In genomic region chr9:103365290-103366247, GRCm38 (mm10) we compare ENCODE assay signal across 8 mouse cellular contexts. TPM values are rescaled to one million over a fixed set of nuclear protein-coding genes. Genes with fewer than 3 reads are reported as not detected.
DNase-seq lines count a peak whose midpoint lies in the region; ATAC-seq and TF ChIP-seq lines count a peak whose summit lies in the region.

Cdv3 (minus strand) TSS chr9:103365840.

- peak within 1 kb of the TSS; percentile 95 for H3K9ac ChIP-seq in embryonic facial prominence, embryonic 13.5 days
- peak within 1 kb of the TSS; percentile 95 for H3K9ac ChIP-seq in limb, embryonic 12.5 days (replicated peaks)
- peak within 1 kb of the TSS; percentile 72 for H3K9ac ChIP-seq in midbrain, embryonic 15.5 days

- 2% methylated on average over 76 of the region's 95 CpGs for WGBS in embryonic facial prominence, embryonic 13.5 days
- WGBS in kidney, adult 2 months = 2% methylated on average over 90 of the region's 95 CpGs
- WGBS in limb, embryonic 12.5 days = 4% methylated on average over 78 of the region's 95 CpGs
- 3% methylated on average over 72 of the region's 95 CpGs for WGBS in midbrain, embryonic 15.5 days
- WGBS in spleen, adult 2 months = 3% methylated on average over 80 of the region's 95 CpGs

- peaks cover 17% of the 10 kb centered on the region for H3K36me3 ChIP-seq in embryonic facial prominence, embryonic 13.5 days
- H3K36me3 ChIP-seq in kidney, adult 2 months (ENCODE audit: control insufficient read depth, insufficient read depth, low read length) = no peaks in the 10 kb centered on the region; the same call in 1 of the 2 replicates
- peaks cover 24% of the 10 kb centered on the region for H3K36me3 ChIP-seq in limb, embryonic 12.5 days
- no peaks in the 10 kb centered on the region for H3K36me3 ChIP-seq in midbrain, embryonic 15.5 days (replicated peaks)
- peaks cover 4% of the 10 kb centered on the region for H3K36me3 ChIP-seq in spleen, adult 2 months (ENCODE audit: control insufficient read depth, insufficient read depth, low read length)

- TF ChIP-seq POLR2A in kidney, adult 2 months (IDR thresholded peaks at IDR 0.05; ENCODE audit: low read depth, low read length) = no peak
- TF ChIP-seq POLR2A in spleen, adult 2 months (IDR thresholded peaks at IDR 0.05; ENCODE audit: low read depth, low read length) = peak; percentile 62

- no peaks in the 10 kb centered on the region for H3K9me3 ChIP-seq in embryonic facial prominence, embryonic 13.5 days
- no peaks in the 10 kb centered on the region for H3K9me3 ChIP-seq in limb, embryonic 12.5 days
- no peaks in the 10 kb centered on the region for H3K9me3 ChIP-seq in midbrain, embryonic 15.5 days

- H3K4me2 ChIP-seq in embryonic facial prominence, embryonic 13.5 days = peak within 1 kb of the TSS; percentile 70
- peak within 1 kb of the TSS; percentile 71 for H3K4me2 ChIP-seq in limb, embryonic 12.5 days
- H3K4me2 ChIP-seq in midbrain, embryonic 15.5 days = peak within 1 kb of the TSS; percentile 86

- H3K27me3 ChIP-seq in embryonic facial prominence, embryonic 13.5 days = no peaks in the 10 kb centered on the region
- no peaks in the 10 kb centered on the region for H3K27me3 ChIP-seq in kidney, adult 2 months (replicated peaks; ENCODE audit: control insufficient read depth, insufficient read depth, low read length)
- H3K27me3 ChIP-seq in limb, embryonic 12.5 days = no peaks in the 10 kb centered on the region
- H3K27me3 ChIP-seq in midbrain, embryonic 15.5 days (replicated peaks) = no peaks in the 10 kb centered on the region
- H3K27me3 ChIP-seq in spleen, adult 2 months (ENCODE audit: control insufficient read depth, insufficient read depth, low read length) = no peaks in the 10 kb centered on the region

- H3K4me3 ChIP-seq in embryonic facial prominence, embryonic 13.5 days = peak within 1 kb of the TSS; percentile 90
- peak within 1 kb of the TSS; percentile 88 for H3K4me3 ChIP-seq in kidney, adult 2 months (ENCODE audit: insufficient read depth, low read depth, low read length)
- H3K4me3 ChIP-seq in limb, embryonic 12.5 days (replicated peaks) = peak within 1 kb of the TSS; percentile 92
- H3K4me3 ChIP-seq in midbrain, embryonic 15.5 days = peak within 1 kb of the TSS; percentile 72
- H3K4me3 ChIP-seq in spleen, adult 2 months (ENCODE audit: extremely low read depth, insufficient read depth, insufficient read length) = peak within 1 kb of the TSS; percentile 88

- H3K27ac ChIP-seq in embryonic facial prominence, embryonic 13.5 days = peak within 1 kb of the TSS; percentile 98
- H3K27ac ChIP-seq in kidney, adult 2 months (ENCODE audit: insufficient read depth, low read depth, low read length) = peak within 1 kb of the TSS; percentile 96
- H3K27ac ChIP-seq in limb, embryonic 12.5 days = peak within 1 kb of the TSS; percentile 98
- peak within 1 kb of the TSS; percentile 97 for H3K27ac ChIP-seq in midbrain, embryonic 15.5 days
- H3K27ac ChIP-seq in spleen, adult 2 months (ENCODE audit: insufficient read depth, low read length) = peak within 1 kb of the TSS; percentile 97

- DNase-seq in 3134 (ENCODE audit: extremely low read depth, insufficient read length, low spot score) = peak; percentile 97
- DNase-seq in adrenal gland, postnatal 36 days = peak; percentile 99
- DNase-seq in heart, adult 18-20 months = peak; percentile 99 to 100
- peak; percentile 100 for DNase-seq in kidney, adult 2 months
- peak; percentile 99 to 100 for DNase-seq in spleen, adult 2 months (ENCODE audit: low read depth in 1 of 2, low spot score in 2 of 2)

- ATAC-seq in embryonic facial prominence, embryonic 13.5 days (ENCODE audit: insufficient number of reproducible peaks, insufficient read depth, low FRiP score, low TSS enrichment, low read depth) = peak; percentile 98
- peak; percentile 97 for ATAC-seq in limb, embryonic 12.5 days (ENCODE audit: insufficient number of reproducible peaks, insufficient read depth, low FRiP score, low TSS enrichment, low read depth)
- ATAC-seq in midbrain, embryonic 15.5 days (replicated peaks) = peak; percentile 99

- no peak for TF ChIP-seq CTCF in kidney, adult 2 months (conservative IDR thresholded peaks at IDR 0.05; ENCODE audit: insufficient read depth, insufficient read length, low read depth, low read length)
- peak; percentile 3; the same call in 1 of the 2 replicates for TF ChIP-seq CTCF in spleen, adult 2 months (IDR thresholded peaks at IDR 0.05; ENCODE audit: extremely low read depth, insufficient read depth, insufficient read length, insufficient replicate concordance)

- H3K4me1 ChIP-seq in embryonic facial prominence, embryonic 13.5 days = peaks cover 22% of the 10 kb centered on the region
- peaks cover 7% of the 10 kb centered on the region; the same call in 1 of the 2 replicates for H3K4me1 ChIP-seq in kidney, adult 2 months (ENCODE audit: control insufficient read depth, insufficient read depth, low read length)
- H3K4me1 ChIP-seq in limb, embryonic 12.5 days (replicated peaks) = peaks cover 23% of the 10 kb centered on the region
- peaks cover 30% of the 10 kb centered on the region for H3K4me1 ChIP-seq in midbrain, embryonic 15.5 days
- H3K4me1 ChIP-seq in spleen, adult 2 months (ENCODE audit: control insufficient read depth, insufficient read depth, insufficient read length) = peaks cover 11% of the 10 kb centered on the region; the same call in 1 of the 2 replicates

RNA-seq across cellular contexts. Expression of gene Cdv3, which starts in this region (rescaled TPM):
- total RNA-seq in adrenal gland, postnatal 36 days (2021) = 100 to 1,000 TPM; 163 to 232 TPM
- 117 and 125 TPM in 2 replicates for polyA plus RNA-seq in embryonic facial prominence, embryonic 13.5 days (2015; fragmentation: Nextera tagmentation; extraction: Ambion mirVana)
- 100 to 1,000 TPM; 136 to 151 TPM for total RNA-seq in heart, adult 18-20 months (2021)
- polyA plus RNA-seq in kidney, adult 2 months (2012; rRNA removed) = 24.4 and 27.0 TPM in 2 replicates
- 109 and 114 TPM in 2 replicates for polyA plus RNA-seq in limb, embryonic 12.5 days (2016; fragmentation: Nextera tagmentation; extraction: Ambion mirVana)
- polyA plus RNA-seq in midbrain, embryonic 15.5 days (2015; fragmentation: Nextera tagmentation; extraction: Ambion mirVana) = 79.1 and 83.7 TPM in 2 replicates
- 29.4 and 46.7 TPM in 2 replicates for polyA plus RNA-seq in spleen, adult 2 months (2012; rRNA removed)

Comparison
In these comparisons a context has a peak if more than half of its experiments do, and no peak if none do; other contexts are left out.
1. Peak in every context shown above with its lines: DNase-seq, ATAC-seq, H3K4me3 ChIP-seq and H3K27ac ChIP-seq.